Mouse (Mus musculus): ENCODE measurements at regions not wholly inside any gene's neighbourhood (a gene's known extent, or its start where the extent isn't known, plus 50 kb on each side); places are given as distances from the start of the nearest gene placed in this dataset.

DNA sequence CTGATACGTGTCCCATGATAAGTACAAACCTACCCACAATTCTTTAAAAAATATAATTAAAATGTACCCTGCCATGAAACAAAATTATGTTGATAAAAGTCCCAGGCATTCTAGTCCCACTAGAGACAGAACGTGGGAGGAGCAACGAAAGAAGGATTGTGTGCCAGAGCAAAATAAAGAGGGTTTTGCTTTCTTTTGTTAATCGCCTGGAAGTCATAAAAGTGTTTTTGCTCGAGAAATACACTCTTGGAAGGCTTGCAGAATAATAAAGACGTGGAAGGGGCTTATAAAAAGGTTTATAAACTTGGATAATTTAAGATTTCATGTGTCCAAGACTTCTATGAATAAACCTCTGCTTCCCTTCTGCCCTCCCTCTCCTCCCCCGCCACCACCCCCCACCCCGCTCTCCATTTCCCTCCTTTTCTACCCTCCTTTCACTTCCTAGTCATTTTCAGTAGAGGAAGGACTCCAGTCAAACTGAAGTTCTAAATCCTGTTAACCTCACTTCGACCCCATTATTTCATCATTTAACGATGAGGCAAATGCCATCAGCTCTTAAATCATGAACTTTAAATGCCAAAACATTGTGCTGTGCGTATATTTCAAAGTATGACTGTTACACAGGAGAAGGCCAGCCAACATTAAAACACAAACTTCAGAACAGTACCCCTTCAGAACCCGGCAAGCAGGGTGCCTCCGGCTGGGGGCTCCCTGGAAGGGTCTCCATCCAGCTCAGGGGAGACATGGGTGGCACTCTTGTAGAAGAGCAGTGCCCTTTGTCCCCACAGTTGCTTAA is 54.8 kb upstream of the Cep85l start:
- H3K4me2 ChIP-seq, result no peak overlapping the region
- WGBS, result 75% methylated on average over 13 of the region's 13 CpGs
- ATAC-seq (ENCODE audit: insufficient number of reproducible peaks, low FRiP score), result no peak

GRCm38 (mm10) chr10:53432794-53433193 is 53.0 kb upstream of the Cep85l start:
- WGBS, result 77% methylated on average over 2 of the region's 2 CpGs

More for the DNA sequence above, 54.8 kb upstream of the Cep85l start:
- Histone ChIP-seq H3K27me3 (replicated peaks) (no peaks in the 10 kb centered on the region), H3K9me3 (replicated peaks) (no peaks in the 10 kb centered on the region), H3K9ac (no peak overlapping the region), H3K36me3 (no peaks in the 10 kb centered on the region), H3K4me1 (replicated peaks) (peaks cover 24% of the 10 kb centered on the region), H3K27ac (ENCODE audit: poor library complexity, severe bottlenecking) (peak overlapping the region; percentile 9; the same call in 1 of the 2 replicates), H3K4me3 (no peak overlapping the region)

DNA sequence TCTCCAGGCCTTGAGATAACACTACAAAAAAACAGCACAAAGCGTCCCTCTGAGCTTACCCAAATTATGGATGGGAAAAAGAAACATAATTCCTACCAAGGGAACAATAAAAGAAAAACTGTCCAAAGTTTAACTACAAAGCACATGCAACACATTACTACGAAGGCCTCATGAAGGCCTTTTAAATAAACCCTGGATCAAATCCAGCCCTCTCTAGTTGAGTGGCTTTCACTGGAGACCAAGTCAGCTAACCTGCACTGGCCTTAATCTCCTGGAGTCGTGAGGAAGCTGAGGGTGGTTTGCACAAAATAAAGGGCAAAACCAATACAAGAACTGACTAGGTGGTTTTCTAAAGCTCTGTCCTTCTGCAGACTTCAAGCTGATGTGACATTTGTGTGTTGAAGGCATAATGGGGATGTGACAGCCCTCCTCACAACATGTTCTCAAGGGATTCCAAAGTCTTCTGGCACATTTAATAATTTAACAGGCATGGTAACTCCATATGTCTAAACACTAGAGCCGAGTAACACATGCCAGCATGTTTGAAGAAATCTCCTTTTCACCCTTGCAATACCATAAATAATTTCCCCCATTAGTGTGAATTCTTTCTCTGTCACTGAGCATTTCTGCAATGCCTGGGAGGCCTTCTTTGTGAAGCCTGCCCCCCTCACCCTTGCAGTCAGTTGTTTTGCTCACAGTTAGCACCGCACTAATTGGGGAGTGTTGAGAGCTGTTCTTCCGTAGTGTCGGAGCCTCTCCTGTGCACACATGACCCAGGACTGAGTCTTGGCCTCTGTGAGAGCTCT is 50.0 kb upstream of the Cep85l start:
- Histone ChIP-seq H3K36me3 (no peaks in the 10 kb centered on the region), H3K9me3 (replicated peaks) (no peaks in the 10 kb centered on the region), H3K4me2 (no peak overlapping the region), H3K27ac (ENCODE audit: poor library complexity, severe bottlenecking) (no peak overlapping the region), H3K9ac (no peak overlapping the region), H3K4me1 (replicated peaks) (peaks cover 16% of the 10 kb centered on the region), H3K4me3 (no peak overlapping the region), H3K27me3 (replicated peaks) (no peaks in the 10 kb centered on the region)
- no peak for ATAC-seq (ENCODE audit: insufficient number of reproducible peaks, low FRiP score)
- 55% methylated on average over 7 of the region's 7 CpGs for WGBS

More at GRCm38 (mm10) chr10:53432794-53433193, 53.0 kb upstream of the Cep85l start:
- Histone ChIP-seq H3K4me3 (no peak overlapping the region), H3K9me3 (replicated peaks) (no peaks in the 10 kb centered on the region), H3K36me3 (no peaks in the 10 kb centered on the region), H3K27ac (ENCODE audit: poor library complexity, severe bottlenecking) (no peak overlapping the region), H3K27me3 (replicated peaks) (no peaks in the 10 kb centered on the region), H3K4me2 (no peak overlapping the region), H3K4me1 (replicated peaks) (peaks cover 30% of the 10 kb centered on the region), H3K9ac (no peak overlapping the region)
- ATAC-seq (ENCODE audit: insufficient number of reproducible peaks, low FRiP score), result no peak

Measured in heart, embryonic 12.5 days (tissue).